Mouse (Mus musculus) bone marrow macrophage, adult 2 months (primary cell): ENCODE data around the gene Tnf.

ENCODE experiments used
- CTCF ChIP-seq: IDR thresholded peaks from 2 replicates; pipeline ENCODE4 v1.5.1; 2012; ENCODE audit warnings: low read depth, mild to moderate bottlenecking, low read length, moderate library complexity
- POLR2A ChIP-seq: IDR thresholded peaks from 2 replicates; pipeline ENCODE4 v1.6.1; 2012; ENCODE audit warnings: mild to moderate bottlenecking, low read depth, low read length, borderline replicate concordance

DNA sequence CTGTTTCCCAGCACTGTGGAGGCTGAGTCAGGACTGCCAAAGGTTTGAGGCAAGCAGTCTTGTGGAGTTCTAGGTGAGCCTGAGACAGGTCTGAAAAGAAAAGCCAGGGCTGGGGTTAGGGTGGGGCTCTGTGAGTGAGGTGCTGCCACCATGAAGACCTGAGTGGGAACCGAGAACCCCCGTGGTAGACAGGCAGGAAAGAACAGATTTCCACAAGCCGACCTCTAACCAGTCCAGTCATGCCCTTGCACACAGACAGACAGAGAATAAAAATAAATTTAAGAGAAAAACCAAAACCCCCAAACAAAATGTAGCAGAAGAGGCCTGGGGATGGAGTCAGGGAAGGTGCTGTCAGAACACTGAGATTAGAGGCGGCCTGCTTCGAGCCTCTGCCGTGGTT, 26.4 kb downstream of the Tnf start:
- TF ChIP-seq CTCF: no peak
- no peak for TF ChIP-seq POLR2A
